Mouse (Mus musculus) layer of hippocampus, postnatal 10 days (tissue): Measurements from ENCODE around the gene Mis12. TPM values are rescaled to one million over a fixed set of nuclear protein-coding genes. Genes with fewer than 3 reads are reported as not detected.

Experiments used
- DNase-seq, 2 experiments: peaks; one replicate each; pipeline ENCODE4 v3.0.0; 2021; ENCODE audit warnings: low spot score in 2 of 2
- long read RNA-seq: library from polyadenylated mRNA; stranded (forward); transcript quantifications from one replicate; pipeline ENCODE4 v2.0.0, GENCODE M21; 2023
- total RNA-seq, 2 experiments: library from RNA; stranded (reverse); gene quantifications; 2 replicates each; pipeline ENCODE4 v1.2.3; 2021

Gene Mis12
- 10 to 100 TPM; 10.1 to 13.5 TPM for total RNA-seq
- long read RNA-seq, transcript Mis12-201 (3 exons, 3,003 nt): major isoform, 9 of 10 reads
- long read RNA-seq, partial matches to known transcripts: 0 of 10 reads
- long read RNA-seq, other reads (novel, unspliced or antisense): 1 of 10 reads

DNA sequence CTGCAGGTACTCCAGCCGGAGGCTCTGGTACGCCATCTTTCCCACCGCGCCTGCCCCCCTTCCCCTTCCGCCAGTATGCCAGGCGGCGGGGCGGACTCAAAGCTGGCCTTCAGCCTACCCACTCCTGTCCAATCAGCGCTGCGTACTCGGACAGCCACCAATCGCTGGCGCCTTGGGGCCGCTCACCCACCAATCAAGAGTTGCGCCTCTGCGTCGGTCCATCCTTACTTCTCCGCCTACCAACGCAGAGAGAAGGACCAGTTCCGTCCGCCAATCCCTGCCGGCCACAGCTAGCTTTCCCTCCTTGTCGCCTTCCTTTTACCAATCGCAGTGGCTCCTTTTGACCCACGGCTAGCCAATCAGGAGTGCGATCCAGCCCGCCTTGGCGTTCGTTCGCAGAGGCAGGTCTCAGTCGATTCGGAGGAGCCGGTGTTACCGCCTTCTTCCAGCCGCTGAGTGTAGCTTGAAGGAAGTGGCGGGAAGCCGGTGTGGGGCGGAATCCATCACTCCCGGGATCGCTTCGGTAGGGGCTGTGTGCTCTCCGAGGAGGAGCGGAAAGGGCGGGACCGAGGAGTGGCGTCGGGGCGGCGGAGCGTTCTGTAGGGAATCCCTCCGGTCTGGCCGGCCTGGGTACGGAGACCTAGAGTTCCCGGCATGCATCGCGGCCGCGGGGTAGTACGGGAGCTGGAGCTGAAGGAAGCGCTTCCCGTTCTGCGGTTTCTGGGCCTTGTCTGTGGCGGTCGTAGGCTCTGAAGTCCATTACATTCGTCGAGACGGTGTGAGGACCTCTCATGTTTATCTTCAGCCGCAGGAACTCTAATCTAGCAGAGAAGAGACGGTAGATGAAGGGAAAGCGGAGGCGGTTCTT, at the start of gene Mis12, which contains the start of gene Derl2:
Mis12 (plus strand) TSS at position 411 of the 868 bp plus-strand sequence.
Derl2 (minus strand) TSS at position 641 of the 868 bp plus-strand sequence.
- peak; percentile 97 to 98 for DNase-seq

DNA sequence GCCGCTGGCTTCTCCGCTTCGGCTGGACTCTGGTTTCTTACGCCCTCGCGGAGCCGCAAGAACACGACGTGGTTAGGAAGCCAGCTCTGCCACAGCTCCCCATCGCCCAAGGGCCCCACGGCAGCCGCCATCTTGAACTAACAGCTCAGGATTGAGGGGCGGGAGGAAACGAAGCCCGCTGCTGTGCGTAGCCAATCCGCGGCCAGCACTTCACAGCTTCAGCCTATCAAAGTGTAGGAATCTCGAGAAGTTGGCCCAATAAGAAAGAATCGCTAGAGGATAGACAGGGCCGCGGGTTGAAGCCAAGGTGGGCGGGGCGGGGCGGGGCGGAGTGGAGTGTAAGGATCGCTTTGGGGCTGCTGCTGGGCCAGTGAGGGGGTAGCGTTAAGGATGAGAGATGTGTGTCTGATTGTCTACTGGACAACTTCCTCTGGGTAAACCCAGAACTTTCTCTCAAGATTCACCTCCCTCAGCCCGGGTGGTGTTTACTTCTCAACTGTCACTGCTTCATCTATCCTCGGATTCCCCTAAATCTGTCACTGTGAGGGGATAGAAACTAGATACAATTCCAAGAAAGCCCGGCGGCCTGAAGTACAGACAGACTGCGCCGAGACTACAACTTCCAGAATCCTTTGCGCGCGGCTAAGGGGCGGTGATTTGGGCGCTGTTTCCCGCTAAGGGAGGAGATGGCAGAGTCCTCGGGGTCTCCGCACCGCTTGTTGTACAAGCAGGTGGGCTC, 49.4 kb upstream of the Mis12 start, which contains the start of the genes Nup88 and Rpain:
Nup88 (minus strand) TSS at position 153 of the 739 bp plus-strand sequence.
Rpain (plus strand) TSS at position 393 of the 739 bp plus-strand sequence.
- peak; percentile 91 to 94 for DNase-seq

DNA sequence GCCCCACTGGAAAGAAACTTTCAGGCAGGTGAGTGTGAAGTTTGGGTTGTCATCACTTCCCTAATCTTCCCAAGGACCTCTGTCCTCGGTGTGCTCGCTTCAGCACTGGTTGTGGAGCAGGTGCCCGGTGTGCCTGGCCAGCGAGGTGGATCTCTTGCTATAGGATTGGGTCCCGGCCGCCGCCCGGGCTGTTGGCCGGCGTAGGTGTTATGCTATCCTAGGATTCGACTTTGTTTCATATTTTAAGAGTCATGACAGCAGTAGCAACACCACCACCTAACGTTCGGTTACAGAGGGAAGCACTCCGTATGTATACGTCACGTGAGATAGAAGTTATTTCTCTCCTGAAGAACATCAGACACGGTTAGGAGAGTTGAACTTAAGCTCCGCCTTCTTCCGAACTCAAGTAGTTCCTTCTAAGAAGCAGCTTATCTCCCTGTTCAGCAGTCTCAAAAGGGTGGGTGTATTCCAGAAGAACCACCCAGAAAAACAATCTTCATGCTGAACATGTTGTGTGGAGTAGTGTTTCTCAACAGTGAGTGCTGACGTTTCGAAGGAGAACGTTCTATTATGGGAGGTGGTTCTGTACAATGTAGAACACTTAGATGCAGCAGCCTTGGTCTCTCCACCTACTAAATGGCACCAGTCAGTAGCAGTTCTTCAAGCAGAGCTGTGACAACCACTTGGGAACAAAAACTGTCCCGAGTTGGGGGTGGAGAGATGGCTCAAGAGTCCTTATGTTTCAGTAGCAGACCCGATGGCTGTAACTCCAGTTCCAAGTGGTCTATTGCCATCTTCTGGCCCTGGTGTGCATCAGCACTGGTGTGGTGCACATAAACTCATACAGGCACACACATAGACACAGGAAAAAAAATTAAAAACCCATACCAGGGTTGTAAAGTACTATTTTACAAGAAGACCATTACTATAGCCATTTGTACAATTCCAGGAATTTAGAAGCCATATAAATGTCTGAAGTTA, 48.6 kb upstream of the Mis12 start:
- DNase-seq: no peak

DNA sequence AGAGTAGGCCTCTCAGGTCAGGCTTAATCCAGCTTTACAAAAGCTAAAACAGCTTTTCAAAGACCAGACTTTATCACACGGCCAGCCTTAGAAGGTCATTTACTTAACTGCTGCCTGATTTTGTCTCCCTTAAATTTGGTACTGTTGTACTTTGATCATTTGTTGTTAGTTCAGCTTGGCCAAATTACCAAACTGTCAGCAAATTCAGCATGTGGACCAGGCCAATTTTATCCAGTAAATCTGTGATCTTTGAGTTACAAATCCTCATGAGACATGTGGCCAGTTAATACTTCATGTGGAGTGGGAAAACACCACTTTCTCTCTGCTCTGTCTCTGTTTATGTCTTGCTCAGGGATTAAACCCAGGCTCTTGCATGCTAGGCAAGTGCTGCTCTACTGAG, 46.8 kb upstream of the Mis12 start:
- no peak for DNase-seq

DNA sequence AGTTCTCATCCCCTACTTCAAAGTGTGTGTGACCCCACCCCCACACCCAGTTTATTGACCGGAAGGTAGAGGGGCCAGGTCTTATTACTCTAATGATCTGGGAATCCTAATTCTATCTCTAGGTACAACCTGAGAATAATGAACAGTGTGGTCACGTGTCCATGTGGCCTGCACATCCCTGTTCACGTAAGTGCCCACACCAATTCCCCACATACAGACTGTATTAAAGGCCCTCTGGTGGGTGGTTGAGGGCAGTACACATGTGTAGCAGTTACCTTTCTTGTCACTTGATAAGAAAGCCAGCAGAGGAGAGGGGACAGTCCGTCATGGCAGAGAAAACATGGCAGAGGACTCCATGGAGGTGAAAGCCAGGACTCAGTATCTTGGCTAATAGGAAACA, 45.5 kb upstream of the Mis12 start:
- DNase-seq: no peak

DNA sequence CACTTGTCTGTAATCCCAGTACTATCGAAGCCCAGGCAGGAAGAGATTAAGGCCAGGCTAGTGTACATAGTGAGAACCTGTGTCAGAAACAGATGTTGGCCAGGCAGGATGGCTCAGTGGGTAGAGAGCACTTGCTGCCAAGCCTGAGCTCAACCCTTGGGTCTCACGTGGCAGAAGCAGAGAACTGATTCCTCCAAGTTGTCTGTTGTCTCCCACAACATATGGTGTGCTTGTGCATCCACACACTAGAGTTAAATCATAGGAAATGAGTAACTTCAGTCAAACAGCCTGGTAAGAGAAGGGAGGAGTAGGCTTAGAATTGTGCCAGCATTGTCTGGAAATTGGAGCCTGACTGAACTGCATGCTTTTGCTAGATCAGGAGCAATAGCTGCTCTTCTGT, 44.2 kb upstream of the Mis12 start:
- DNase-seq: no peak

DNA sequence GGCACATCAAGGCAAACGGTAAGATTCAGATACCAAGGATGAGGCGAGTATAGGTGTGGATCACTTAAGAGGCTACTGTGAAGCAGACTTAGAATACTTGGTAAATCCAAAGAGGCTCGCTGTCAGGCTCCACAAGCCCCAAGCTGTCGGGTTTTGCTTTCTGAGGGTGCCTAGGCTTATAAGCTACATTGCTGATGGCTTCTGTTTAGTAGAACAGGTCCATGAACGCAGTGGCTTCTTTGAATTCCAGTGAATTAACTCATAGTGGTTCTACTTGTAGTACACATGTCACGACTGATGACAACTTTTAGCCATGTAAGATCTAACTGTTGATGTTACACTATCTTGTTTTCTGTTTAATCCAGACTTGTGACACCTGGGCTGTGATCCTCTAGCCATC, 42.1 kb upstream of the Mis12 start:
- no peak for DNase-seq

DNA sequence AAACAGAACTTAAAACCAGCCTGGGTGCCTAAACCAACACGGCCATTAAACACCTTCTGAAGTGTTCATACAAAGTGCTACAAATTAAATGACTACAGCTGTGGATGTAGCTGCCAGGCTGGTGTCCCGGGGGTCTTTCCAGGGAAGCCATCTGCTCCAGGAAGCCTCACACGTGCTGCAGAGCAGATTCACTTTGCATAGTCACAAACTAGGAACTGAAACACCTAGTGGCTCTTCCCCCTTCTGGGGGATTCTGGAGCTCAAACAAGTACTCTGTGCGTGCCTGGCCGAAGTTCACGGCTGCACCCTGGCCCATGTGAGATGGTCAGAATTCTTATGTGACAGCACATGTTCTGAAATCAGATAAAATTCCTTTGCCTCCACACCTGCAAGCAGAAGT, 39.2 kb upstream of the Mis12 start:
- no peak for DNase-seq

DNA sequence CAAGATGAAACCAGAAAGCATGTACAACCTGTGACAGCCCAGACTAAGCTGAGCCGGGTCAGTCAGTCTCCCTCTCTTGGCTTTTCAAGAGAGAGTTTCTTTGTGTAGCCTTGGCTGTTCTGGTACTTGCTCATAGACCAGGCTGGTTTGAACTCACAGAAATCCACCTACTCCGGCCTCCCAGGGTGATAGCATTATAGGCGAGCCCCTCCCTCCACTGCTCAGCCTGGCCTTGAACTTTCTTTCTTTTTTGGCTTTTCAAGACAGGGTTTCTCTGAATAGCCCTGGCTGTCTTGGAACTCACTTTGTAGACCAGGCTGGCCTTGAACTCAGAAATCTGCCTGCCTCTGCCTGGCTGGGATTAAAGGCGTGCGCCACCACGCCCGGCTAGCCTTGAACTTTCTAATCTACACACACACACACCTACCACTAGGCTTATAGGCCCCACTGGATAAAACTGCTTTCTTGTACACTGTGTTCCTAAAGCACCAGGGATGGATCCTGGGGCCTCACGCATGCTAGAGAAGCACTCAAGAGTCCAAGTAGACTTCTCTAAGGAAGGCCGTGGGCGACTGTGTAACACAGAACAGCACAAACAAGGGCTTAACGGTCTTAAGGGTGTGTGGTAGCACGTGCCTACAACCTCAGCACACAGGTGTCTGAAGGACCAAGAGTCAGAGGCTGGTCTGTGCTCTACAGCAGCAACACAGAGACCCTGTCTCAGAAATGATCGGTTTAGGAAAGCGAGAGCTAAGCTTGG, 38.5 kb upstream of the Mis12 start:
- DNase-seq: no peak

DNA sequence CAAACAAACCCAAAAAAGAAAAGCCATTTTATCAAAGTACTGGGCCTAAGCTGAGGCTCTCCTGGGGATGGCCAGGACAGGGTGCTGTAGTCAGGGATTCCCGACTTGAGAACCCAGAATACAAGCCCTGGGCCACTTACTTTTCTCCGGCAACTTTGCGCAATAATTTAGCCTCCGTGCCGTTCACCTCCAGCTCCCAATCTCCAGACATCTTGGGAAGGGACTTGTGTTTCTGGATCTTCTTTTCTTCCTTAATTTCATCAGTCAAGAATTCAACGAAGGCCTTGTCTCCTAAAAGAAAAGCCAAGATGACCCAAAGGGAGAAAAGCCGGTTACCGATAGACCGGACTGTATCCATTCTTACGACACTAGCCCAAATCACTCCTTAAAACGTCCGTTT, 37.4 kb upstream of the Mis12 start:
- no peak for DNase-seq

DNA sequence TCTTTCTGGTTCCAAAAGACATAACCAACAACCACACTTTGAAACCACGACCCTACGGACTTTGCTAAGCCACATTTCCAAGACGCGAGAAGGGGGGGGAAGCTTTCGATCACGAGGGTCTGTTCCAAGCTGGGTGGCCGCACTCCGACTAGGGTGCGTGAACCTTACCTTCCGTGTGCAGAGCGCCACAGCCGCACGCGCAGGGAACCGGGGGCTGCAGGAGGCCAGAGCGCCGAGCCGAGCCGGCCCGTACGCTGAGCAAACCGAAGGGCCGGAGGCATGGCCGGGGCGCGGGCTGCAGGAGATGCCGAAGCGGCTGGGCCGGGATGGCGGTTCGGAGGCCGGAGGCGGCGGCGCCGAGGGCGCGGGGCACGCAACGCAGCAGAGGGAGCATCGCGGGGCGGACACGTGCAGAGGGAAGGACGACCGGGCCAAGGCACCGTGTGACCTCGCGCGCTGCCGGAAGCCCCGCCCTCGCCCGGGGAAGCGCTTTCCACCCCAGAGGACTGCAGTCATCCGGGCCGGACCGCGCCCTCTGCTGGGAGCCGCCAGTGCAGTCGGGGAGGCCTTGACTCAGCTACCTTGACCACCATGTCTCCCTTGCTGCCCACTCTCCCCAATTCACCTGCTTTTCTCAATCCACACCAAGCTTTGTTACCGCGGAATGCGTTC, 36.7 kb upstream of the Mis12 start, which contains the start of gene C1qbp:
C1qbp (minus strand) TSS at position 470 of the 672 bp plus-strand sequence.
- peak; percentile 97 to 98 for DNase-seq

DNA sequence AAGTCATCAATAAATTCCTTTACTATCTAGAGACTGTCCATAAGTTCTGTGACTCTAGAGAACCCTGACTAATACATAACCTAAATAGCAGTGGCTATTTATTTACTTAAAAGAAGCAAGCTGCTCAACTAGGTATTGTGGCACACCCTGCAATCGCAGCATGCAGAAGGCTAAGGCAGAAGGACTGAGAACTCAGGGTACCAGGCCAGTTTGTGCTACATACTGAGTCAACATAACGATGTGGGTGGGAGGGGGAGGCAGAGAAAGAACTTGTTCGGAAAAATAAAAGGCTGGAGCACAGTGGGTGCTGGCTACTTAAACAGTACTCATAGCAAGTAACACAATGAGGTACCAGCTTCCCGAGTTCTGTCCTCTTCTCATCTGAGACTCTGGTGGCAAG, 18.2 kb upstream of the Mis12 start:
- DNase-seq: no peak

DNA sequence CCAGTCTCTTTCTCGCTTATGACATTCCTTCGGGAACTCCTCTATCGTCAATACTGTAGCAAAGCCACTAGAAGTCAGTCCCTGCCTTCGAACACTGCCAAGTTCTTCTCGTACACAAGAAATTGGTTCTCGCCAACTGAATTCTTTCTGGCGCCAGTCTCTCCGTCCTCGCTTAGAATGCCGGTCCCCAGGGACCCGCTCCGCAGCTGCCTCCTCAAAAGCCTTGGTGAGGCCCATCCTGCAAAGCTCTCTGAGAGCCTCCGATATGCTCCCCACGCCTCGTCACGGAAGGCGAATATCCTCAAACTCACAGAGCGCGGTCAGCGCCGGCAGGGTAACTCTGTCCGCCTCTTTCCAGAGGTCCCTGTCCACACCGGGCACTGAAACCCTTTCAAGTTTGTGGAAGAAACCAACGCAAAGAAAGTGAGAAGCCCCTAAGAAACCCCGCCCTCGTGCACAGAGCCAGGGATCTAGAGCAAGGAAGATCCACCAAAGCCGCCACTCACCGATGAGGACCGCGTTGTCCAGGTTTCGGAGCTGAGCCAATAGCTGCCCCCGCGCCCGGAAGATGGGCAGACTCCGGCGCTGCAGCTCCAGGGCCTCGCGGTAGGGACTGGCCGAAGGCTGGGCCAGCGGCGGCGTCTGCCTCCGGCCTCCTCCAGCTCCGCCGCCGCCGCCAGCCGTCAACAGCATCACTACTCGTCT, 15.6 kb upstream of the Mis12 start:
- DNase-seq: peak in 1 of 2 experiments; percentile 13

DNA sequence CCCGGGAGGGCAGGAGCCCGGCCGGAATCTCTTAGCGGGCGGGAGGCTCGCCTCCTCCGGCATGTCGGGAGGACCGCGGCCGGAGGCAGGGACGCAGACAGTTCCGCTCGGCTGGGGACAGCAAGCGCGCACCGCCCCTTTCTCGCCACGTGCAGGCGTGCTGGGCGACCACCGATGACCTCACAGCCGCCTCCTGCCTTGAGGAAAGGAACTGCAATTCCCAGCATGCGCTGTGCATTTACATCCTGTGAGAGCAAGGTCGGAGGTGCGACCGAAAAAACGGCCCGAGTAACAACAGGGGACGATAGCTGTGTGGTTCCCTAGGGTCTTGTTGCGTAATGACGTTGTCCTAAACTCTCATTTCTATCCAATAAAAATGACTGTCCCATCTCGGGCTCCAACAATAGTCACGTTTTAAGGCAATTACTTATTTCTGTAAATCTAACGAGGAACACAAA, 15.1 kb upstream of the Mis12 start, which contains the start of gene Dhx33:
Dhx33 (minus strand) TSS at position 122 of the 458 bp plus-strand sequence.
- peak; percentile 96 to 97 for DNase-seq

DNA sequence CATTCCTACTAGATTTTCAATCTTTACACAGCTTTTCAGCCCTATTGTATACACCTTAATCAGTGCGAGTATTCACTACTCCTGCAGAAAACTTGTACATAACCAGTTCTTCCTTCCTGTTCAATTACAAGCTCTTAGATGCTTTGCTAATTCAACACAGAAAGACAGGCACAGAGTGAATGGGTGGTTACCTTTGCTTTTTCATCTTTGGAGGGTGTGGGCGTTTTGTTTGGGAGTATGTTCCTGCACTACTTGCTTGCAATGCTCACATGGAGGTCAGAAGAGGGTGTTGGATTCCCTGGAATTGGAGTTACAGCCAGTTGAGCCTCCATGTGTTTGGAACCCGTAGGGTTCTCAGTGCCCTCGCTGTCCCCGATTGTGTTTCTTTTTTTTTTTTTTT, 14.4 kb upstream of the Mis12 start:
- no peak for DNase-seq

DNA sequence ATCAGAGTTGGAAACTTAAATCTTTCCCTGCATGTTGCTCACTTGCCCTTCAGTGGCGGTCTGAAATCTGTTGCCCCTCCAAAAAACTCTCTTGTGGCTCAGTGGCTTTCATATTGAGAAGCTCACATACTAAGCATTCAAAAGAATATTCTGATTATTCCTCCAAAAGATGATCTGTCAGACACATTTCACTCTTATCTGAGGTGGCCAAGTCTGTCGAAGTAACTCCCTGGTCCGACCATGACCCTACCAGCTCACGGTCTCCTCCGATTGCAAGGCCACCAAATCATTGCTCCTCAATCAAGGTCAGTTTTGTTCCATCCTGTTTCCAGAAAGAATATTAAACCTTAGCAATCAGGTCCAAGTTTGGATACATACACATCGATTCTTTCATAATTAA, 12.4 kb upstream of the Mis12 start:
- no peak for DNase-seq

DNA sequence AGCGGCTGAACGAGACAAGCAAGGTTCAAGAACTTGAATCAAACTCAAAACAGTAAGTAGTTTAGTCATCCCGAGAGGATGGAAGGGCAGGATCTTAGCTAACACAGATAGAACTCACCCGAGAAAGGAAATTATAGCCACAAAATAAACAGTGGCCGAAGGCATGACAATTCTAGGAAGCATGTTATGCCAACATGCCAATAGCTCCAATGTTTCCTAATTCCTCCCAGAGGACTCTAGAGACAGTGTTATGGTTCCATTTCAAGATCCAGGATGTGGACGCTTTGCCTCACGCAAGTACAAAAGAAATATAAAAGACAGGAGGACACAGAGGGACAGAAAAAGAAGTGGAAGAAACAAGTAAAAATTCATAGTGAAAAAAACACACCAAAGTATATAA, 11.6 kb upstream of the Mis12 start:
- DNase-seq: no peak

DNA sequence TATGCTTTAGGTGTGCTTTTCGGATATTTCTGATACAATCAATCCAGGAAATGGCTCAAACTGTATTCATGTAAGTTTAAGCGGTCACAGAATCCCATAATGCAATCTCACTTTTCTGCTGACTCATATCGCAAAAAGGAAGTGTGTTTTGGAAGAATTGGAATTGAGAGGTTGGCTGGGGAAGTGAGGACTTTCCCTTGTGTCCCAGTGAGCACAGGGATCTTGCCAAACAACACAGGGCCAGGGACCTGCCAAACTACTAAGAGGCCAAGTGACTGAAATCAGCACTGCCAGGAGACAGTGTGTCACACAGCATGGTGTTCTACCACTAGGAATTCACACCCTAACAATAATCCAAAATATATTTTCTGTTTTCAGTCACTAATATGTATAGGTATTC, 11.1 kb upstream of the Mis12 start:
- DNase-seq: no peak
